Mouse (Mus musculus) stomach, embryonic 14.5 days (tissue): Measurements from ENCODE around the gene Selenot. TPM values are rescaled to one million over a fixed set of nuclear protein-coding genes. Genes with fewer than 3 reads are reported as not detected.
A peak's percentile ranks its signal among the peaks of the same experiment; 100 is the strongest.
"Not testable (repeated sequence)": the region's sequence is repeated elsewhere in the genome, so short reads cannot be mapped to it uniquely, and the experiment has no call there.

Experiments
- ATAC-seq: fragments of 200-750 bp; cut with Nextera tagmentation; 2 replicates; pipeline ENCODE4 v1.8.0; 2017; ENCODE audit warnings: low read depth, moderate TSS enrichment; ENCODE audit not compliant: insufficient number of reproducible peaks, insufficient read depth, low FRiP score
- H3K27ac ChIP-seq: fragments of 300-500 bp; sonication (generic); 2 replicates; pipeline ENCODE4 v1.5.1; 2014; ENCODE audit warnings: mild to moderate bottlenecking, low read length, moderate library complexity, mixed read lengths
- H3K27me3 ChIP-seq: fragments of 300-500 bp; sonication (generic); 2 replicates; pipeline ENCODE4 v1.6.1; 2014; ENCODE audit warnings: low read length, control low read depth, mixed read lengths; ENCODE audit not compliant: control insufficient read depth, insufficient read depth
- H3K36me3 ChIP-seq: fragments of 300-500 bp; sonication (generic); 2 replicates; pipeline ENCODE4 v1.6.1; 2014; ENCODE audit warnings: mild to moderate bottlenecking, control low read depth, low read length, moderate library complexity, mixed read lengths; ENCODE audit not compliant: control insufficient read depth, insufficient read depth
- H3K4me1 ChIP-seq: fragments of 300-500 bp; sonication (generic); 2 replicates; pipeline ENCODE4 v1.6.1; 2014; ENCODE audit warnings: low read length, control low read depth, mixed read lengths; ENCODE audit not compliant: control insufficient read depth, insufficient read depth
- H3K4me2 ChIP-seq: fragments of 300-500 bp; sonication (generic); replicated peaks from 2 replicates; pipeline ENCODE4 v1.6.1; 2014; ENCODE audit warnings: low read depth, low read length, control low read depth
- H3K4me3 ChIP-seq: fragments of 300-500 bp; sonication (generic); 2 replicates; pipeline ENCODE4 v1.5.1; 2014; ENCODE audit warnings: low read depth, low read length, control low read depth
- H3K9ac ChIP-seq: fragments of 300-500 bp; sonication (generic); replicated peaks from 2 replicates; pipeline ENCODE4 v1.6.1; 2014; ENCODE audit warnings: low read depth, mild to moderate bottlenecking, control low read depth, low read length, moderate library complexity, mixed read lengths
- H3K9me3 ChIP-seq: fragments of 300-500 bp; sonication (generic); 2 replicates; pipeline ENCODE4 v1.6.1; 2016; ENCODE audit warnings: low read depth, low read length, control low read depth; ENCODE audit not compliant: control insufficient read depth
- WGBS: fragments of 180-500 bp; shearing (Covaris S2); extraction: QIAGEN DNeasy Blood & Tissue Kit; methylation state at CpG from one replicate; pipeline ENCODE4 v1.1.7; 2014; 5-methylcytosine and 5-hydroxymethylcytosine counted together
- polyA plus RNA-seq: library from polyadenylated mRNA; unstranded; fragments of >200 nt; fragmentation: Nextera tagmentation; extraction: Ambion mirVana; gene quantifications from 2 replicates; pipeline ENCODE4 v1.2.1, GENCODE M21; 2014

Gene Selenot
- polyA plus RNA-seq, 1 experiment from 2014 or later = 20.1 TPM

DNA sequence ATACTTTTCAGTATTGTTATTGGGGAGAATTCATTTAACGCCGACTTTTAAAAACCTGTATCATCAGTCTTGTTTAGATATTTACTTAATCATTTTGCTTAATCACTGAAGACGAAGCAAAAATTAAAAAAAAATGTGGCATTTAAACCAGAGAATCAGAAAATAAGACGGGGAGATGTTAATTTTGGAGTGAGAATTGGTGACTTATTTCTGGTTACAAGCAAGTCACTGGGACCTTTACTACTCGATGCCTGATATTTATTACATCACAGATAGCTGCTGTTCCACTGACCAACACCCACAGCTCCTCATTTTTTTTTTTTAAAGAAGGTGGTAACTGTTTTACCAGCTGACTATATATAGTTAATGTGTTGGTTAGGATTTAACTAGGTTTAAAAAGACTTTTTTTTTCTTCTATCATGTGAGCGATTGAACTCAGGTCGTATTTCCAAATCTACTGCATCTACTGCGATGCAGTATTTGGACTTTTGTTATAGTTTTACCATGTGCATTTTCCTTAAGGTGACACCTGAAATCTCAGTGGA, 1.1 kb downstream of the Selenot start:
- WGBS = 11% methylated on average over 8 of the region's 8 CpGs
- peak overlapping the region; percentile 98 for H3K9ac ChIP-seq
- peak overlapping the region; percentile 100 for H3K27ac ChIP-seq
- no peak for ATAC-seq
- peak overlapping the region; percentile 95 for H3K4me3 ChIP-seq
- H3K9me3 ChIP-seq = no peaks in the 10 kb centered on the region
- H3K4me1 ChIP-seq = no peaks in the 10 kb centered on the region
- peak overlapping the region; percentile 54 for H3K4me2 ChIP-seq
- no peaks in the 10 kb centered on the region for H3K36me3 ChIP-seq
- no peaks in the 10 kb centered on the region for H3K27me3 ChIP-seq

DNA sequence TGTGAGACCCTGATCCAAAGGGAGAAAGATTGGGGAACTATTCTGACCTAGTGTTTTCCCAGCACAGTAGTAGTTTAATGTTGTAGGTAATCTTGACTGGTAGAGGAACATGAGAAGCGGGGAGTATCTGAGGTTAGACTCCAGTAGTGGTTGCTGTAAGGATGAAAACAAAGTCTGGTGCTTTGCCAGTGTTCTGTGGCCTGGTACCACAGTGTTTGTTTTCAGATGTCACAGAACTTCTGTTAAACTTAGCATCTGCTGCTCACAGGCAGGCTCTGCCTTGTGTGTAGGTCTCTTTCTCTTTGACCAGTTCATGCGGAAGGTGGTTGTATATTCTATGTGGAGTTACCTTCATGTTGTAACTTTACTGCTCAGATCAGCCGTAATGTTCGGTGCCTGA, 5.1 kb downstream of the Selenot start:
- no peaks in the 10 kb centered on the region for H3K9me3 ChIP-seq
- H3K9ac ChIP-seq = no peak overlapping the region
- H3K4me3 ChIP-seq = no peak overlapping the region
- H3K36me3 ChIP-seq = peaks cover 5% of the 10 kb centered on the region
- ATAC-seq = no peak
- H3K4me1 ChIP-seq = no peaks in the 10 kb centered on the region
- H3K27ac ChIP-seq = no peak overlapping the region
- H3K27me3 ChIP-seq = no peaks in the 10 kb centered on the region
- WGBS = 89% methylated on average over 4 of the region's 4 CpGs
- no peak overlapping the region for H3K4me2 ChIP-seq

DNA sequence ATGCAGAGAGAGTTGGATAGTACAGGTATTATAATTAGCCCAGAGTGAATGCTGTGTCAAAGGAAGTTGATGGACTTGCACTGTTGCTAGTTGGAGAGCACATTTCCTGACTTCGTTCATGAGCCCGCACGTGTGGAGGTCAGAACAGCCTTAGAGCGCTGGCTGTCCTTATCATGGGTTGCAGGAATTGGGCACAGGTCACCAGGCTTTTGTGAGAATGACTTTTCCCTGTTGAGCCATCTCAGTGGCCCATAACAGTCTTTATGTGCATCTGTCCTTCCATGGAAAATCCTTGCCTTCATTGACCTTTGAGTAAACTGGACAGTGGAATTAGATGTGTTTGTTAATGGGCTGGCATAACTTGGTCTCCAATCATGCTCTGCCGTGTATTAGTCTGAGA, 5.9 kb downstream of the Selenot start:
- Histone ChIP-seq H3K4me2 (no peak overlapping the region), H3K4me3 (no peak overlapping the region), H3K9me3 (no peaks in the 10 kb centered on the region), H3K27ac (no peak overlapping the region), H3K4me1 (no peaks in the 10 kb centered on the region), H3K27me3 (no peaks in the 10 kb centered on the region), H3K36me3 (peaks cover 5% of the 10 kb centered on the region), H3K9ac (no peak overlapping the region)
- WGBS = 76% methylated on average over 5 of the region's 5 CpGs
- ATAC-seq = no peak

DNA sequence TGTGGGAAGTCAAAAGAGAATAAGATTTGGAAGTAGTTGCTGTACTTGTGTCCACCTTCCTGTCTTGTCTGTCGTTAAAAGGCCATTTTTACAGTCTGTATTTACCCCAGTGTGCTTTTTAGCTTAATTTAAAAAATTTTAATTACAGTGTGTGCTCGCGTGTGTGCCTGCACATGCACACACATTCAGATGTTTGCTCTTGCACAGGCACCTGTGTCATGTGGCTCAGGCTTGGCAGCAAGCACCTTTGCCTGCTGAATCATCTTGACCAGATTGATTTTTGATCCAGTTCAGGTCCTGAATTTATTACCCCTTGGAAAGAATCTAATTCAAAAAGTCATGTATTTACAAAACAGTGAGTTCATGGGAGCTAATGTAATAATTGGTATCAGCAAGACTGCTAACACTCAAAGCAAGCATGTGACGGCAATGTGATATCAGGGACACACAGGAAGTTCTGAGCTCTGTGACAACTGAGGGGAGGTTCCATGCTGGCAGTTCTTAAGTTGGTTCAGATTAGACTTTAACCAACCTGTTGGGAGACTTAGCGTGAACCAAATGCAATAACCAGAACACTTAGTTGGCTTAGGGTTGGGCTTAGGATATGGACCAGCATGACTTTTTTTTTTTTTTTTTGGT, 6.5 kb downstream of the Selenot start:
- Histone ChIP-seq H3K4me1 (no peaks in the 10 kb centered on the region), H3K4me2 (no peak overlapping the region), H3K36me3 (peaks cover 11% of the 10 kb centered on the region), H3K4me3 (no peak overlapping the region), H3K27me3 (no peaks in the 10 kb centered on the region), H3K9me3 (no peaks in the 10 kb centered on the region), H3K9ac (no peak overlapping the region), H3K27ac (no peak overlapping the region)
- no peak for ATAC-seq
- WGBS = 89% methylated on average over 5 of the region's 5 CpGs

DNA sequence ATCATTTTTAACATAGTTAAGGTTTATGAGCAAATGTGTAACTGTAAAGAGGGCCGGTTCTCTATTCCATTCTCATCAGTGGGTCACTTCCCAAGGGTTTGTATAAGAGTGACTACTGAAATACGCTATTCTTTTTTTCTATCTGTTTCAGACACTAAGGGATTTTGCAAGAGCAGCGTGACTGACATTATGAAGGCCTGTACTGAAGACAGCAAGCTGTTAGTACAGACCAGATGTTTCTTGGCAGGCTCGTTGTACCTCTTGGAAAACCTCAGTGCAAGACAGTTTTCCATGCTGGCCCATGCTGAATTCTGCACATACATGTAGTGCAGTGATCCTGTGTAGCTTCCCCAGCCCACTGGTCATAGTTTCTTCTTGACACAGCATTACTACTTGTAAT, 14.1 kb downstream of the Selenot start:
- peaks cover 32% of the 10 kb centered on the region for H3K36me3 ChIP-seq
- H3K27me3 ChIP-seq, H3K4me2 ChIP-seq, H3K9ac ChIP-seq, ATAC-seq, H3K27ac ChIP-seq, H3K4me1 ChIP-seq, H3K4me3 ChIP-seq, H3K9me3 ChIP-seq: not testable (repeated sequence)
- WGBS = 86% methylated on average over 4 of the region's 4 CpGs

DNA sequence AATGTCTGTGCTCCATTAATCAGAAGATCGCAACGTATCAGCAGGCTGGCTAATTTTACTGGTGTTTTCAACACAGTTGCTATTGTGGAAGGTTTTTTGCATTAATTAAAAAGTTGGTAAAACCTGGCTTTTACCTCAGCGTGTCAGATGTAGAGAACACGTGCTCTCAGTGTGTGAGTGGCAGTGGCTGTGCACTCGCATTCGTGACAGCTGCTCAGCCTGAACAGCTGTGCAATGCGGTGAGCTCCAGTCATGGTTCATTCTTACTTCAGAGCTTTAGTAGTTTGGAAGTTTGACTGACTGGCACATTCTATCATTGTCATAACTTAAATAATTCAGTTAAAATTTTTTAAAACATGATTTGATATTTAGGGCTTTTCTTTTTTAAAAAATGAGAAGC, 16.2 kb downstream of the Selenot start:
- H3K27ac ChIP-seq, H3K4me3 ChIP-seq, H3K4me2 ChIP-seq, ATAC-seq, H3K9me3 ChIP-seq, H3K9ac ChIP-seq, H3K4me1 ChIP-seq, H3K27me3 ChIP-seq: not testable (repeated sequence)
- peaks cover 24% of the 10 kb centered on the region for H3K36me3 ChIP-seq
- WGBS = 89% methylated on average over 7 of the region's 7 CpGs

DNA sequence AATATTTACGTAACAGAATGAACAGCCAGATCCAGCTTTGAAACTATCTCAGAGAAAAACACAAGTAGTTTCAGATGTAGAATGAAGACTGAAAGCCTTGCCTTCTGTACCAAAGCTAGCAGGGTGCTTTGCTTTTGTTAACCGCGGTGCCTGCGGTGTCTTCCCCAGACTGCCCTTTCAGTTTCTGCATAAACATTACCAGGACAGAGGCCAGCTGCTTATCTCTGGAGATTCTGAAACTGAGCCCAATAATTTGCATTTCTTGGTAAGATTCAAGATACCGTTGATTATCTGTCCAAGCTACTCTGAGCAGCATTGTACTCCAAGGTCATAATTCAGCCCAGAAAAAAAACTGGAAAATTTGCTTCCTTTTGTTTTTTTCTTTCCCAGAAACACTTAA, 17.2 kb downstream of the Selenot start:
- Histone ChIP-seq H3K36me3 (peaks cover 21% of the 10 kb centered on the region), H3K9me3 (no peaks in the 10 kb centered on the region), H3K9ac (no peak overlapping the region), H3K4me2 (no peak overlapping the region), H3K4me3 (no peak overlapping the region), H3K27ac (no peak overlapping the region), H3K4me1 (no peaks in the 10 kb centered on the region), H3K27me3 (no peaks in the 10 kb centered on the region)
- no peak for ATAC-seq
- 54% methylated on average over 5 of the region's 5 CpGs for WGBS

DNA sequence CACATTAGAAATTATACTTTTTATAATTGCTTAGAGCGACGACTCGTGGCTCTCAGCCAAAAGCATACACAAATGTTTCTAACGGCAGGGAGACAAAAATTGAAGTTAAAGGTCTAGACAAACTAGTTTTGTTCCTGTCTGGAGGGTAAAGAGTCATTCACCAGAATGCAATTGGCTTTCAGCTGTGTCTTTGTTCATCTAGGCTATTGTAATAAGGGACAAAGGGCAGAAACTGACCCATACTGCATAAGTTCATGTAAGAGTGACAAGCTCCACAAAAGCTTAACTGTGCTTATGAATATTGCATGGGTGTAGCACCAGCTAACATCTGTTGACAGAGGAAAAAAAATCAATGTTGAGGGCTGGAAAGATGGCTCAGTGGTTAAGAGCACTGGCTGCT, 32.1 kb downstream of the Selenot start:
- H3K27ac ChIP-seq = no peak overlapping the region
- no peaks in the 10 kb centered on the region for H3K27me3 ChIP-seq
- H3K4me2 ChIP-seq = no peak overlapping the region
- 69% methylated on average over 4 of the region's 4 CpGs for WGBS
- H3K9ac ChIP-seq = no peak overlapping the region
- no peaks in the 10 kb centered on the region for H3K4me1 ChIP-seq
- no peak for ATAC-seq
- no peak overlapping the region for H3K4me3 ChIP-seq
- H3K36me3 ChIP-seq = no peaks in the 10 kb centered on the region
- no peaks in the 10 kb centered on the region for H3K9me3 ChIP-seq

DNA sequence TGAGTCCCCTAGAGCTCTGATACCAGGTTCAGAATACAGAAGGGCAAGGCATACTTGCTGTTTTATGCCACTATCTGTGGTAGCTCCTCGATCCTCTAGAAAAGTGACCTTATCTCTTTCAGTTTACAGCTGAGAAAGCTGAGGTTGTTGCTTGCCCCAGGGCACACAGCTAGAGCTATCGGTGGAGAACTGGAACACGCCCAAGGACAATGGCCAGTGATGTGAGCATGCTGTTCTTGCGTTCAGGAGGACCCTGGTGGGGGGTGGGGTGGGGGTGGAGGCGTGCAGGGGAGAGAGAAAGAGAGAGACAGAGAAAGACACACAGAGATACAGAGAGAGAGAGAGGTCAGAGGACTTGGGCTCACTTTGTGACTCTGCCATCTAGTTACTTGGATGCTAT, 33.5 kb downstream of the Selenot start:
- H3K9me3 ChIP-seq = no peaks in the 10 kb centered on the region

More for the DNA sequence above, 33.5 kb downstream of the Selenot start:
- Histone ChIP-seq H3K4me3 (no peak overlapping the region), H3K4me2 (no peak overlapping the region), H3K36me3 (no peaks in the 10 kb centered on the region), H3K9ac (no peak overlapping the region), H3K27ac (no peak overlapping the region), H3K27me3 (no peaks in the 10 kb centered on the region), H3K4me1 (no peaks in the 10 kb centered on the region)
- 71% methylated on average over 5 of the region's 5 CpGs for WGBS
- ATAC-seq = no peak
